Mouse (Mus musculus) neural tube, embryonic 15.5 days (tissue): ENCODE data around the gene Hdac7. TPM values are rescaled to one million over a fixed set of nuclear protein-coding genes. Genes with fewer than 3 reads are reported as not detected.

Experiments
- ATAC-seq: fragments of 200-750 bp; cut with Nextera tagmentation; 2 replicates; pipeline ENCODE4 v1.8.0; 2017; ENCODE audit warnings: mild to moderate bottlenecking, moderate TSS enrichment, moderate library complexity; ENCODE audit not compliant: low FRiP score
- H3K27ac ChIP-seq: fragments of 300-500 bp; sonication (generic); replicated peaks from 2 replicates; pipeline ENCODE4 v1.5.1; 2015; ENCODE audit warnings: mild to moderate bottlenecking, inconsistent platforms
- H3K27me3 ChIP-seq: fragments of 300-500 bp; sonication (generic); replicated peaks from 2 replicates; pipeline ENCODE4 v1.6.1; 2015; ENCODE audit warnings: inconsistent platforms
- H3K36me3 ChIP-seq: fragments of 300-500 bp; sonication (generic); 2 replicates; pipeline ENCODE4 v1.6.1; 2015; ENCODE audit warnings: inconsistent platforms
- H3K4me1 ChIP-seq: fragments of 300-500 bp; sonication (generic); 2 replicates; pipeline ENCODE4 v1.6.1; 2015; ENCODE audit warnings: inconsistent platforms
- H3K4me2 ChIP-seq: fragments of 300-500 bp; sonication (generic); 2 replicates; pipeline ENCODE4 v1.6.1; 2015; ENCODE audit warnings: inconsistent platforms, mild to moderate bottlenecking, moderate library complexity
- H3K4me3 ChIP-seq: fragments of 300-500 bp; sonication (generic); replicated peaks from 2 replicates; pipeline ENCODE4 v1.5.1; 2015; ENCODE audit warnings: mild to moderate bottlenecking, inconsistent platforms
- H3K9ac ChIP-seq: fragments of 300-500 bp; sonication (generic); replicated peaks from 2 replicates; pipeline ENCODE4 v1.6.1; 2015; ENCODE audit warnings: mild to moderate bottlenecking, inconsistent platforms
- H3K9me3 ChIP-seq: fragments of 300-500 bp; sonication (generic); replicated peaks from 2 replicates; pipeline ENCODE4 v1.6.1; 2016; ENCODE audit warnings: inconsistent platforms
- WGBS: fragments of 180-500 bp; shearing (Covaris S2); methylation state at CpG from one replicate; pipeline ENCODE4 v1.1.7; 2015; ENCODE audit warnings: mixed read lengths; 5-methylcytosine and 5-hydroxymethylcytosine counted together
- polyA plus RNA-seq: library from polyadenylated mRNA; unstranded; fragments of >200 nt; fragmentation: Nextera tagmentation; extraction: Ambion mirVana; gene quantifications from 2 replicates; pipeline ENCODE4 v1.2.1, GENCODE M21; 2015

Gene Hdac7
- polyA plus RNA-seq, 1 experiment from 2014 or later: 26.5 TPM

- no peaks in the 10 kb centered on the region for H3K9me3 ChIP-seq
- no peak overlapping the region for H3K27ac ChIP-seq
- no peaks in the 10 kb centered on the region for H3K36me3 ChIP-seq
- no peak for ATAC-seq
- H3K9ac ChIP-seq: no peak overlapping the region
- H3K4me3 ChIP-seq: no peak overlapping the region
- peaks cover 30% of the 10 kb centered on the region for H3K4me1 ChIP-seq
- no peak overlapping the region for H3K4me2 ChIP-seq
- WGBS: 80% methylated on average over 4 of the region's 4 CpGs
- no peaks in the 10 kb centered on the region for H3K27me3 ChIP-seq
These were observed 4.8 kb downstream of the Hdac7 start for GRCm38 (mm10) chr15:97839473-97839872.

- Histone ChIP-seq H3K27ac (no peak overlapping the region), H3K4me3 (no peak overlapping the region), H3K9ac (no peak overlapping the region), H3K4me2 (no peak overlapping the region), H3K27me3 (no peaks in the 10 kb centered on the region), H3K36me3 (no peaks in the 10 kb centered on the region), H3K4me1 (peaks cover 30% of the 10 kb centered on the region), H3K9me3 (no peaks in the 10 kb centered on the region)
- no peak for ATAC-seq
- WGBS: 93% methylated on average over 2 of the region's 2 CpGs
These were observed 5.3 kb downstream of the Hdac7 start for GRCm38 (mm10) chr15:97839012-97839411.

DNA sequence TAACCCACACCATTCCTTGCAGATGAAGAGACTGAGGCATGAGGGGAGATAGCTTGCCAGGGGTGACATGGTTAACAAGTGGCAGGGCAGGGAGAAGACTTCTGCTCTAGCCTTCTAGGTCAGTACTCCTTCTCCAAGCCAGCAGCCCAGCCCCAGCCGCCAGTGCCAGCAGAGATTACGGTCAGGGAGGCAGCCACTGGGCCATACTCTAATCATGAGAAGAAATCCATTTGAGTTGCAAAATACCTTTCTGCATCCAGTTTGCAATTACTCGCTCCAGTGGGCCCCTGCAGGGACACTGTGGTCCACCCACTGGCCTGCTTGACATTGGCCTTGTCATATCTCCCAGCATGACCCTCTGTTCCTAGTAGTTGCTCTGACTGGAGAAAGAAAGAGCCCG lies 5.9 kb downstream of the Hdac7 start:
- no peak for ATAC-seq
- H3K4me1 ChIP-seq: peaks cover 32% of the 10 kb centered on the region

GRCm38 (mm10) chr15:97837491-97838061 lies 6.7 kb downstream of the Hdac7 start:
- Histone ChIP-seq H3K4me1 (peaks cover 41% of the 10 kb centered on the region), H3K9ac (no peak overlapping the region), H3K4me3 (no peak overlapping the region), H3K36me3 (no peaks in the 10 kb centered on the region), H3K4me2 (no peak overlapping the region), H3K27ac (0 out of 2 replicates have a peak overlapping the region, but pooled peaks have one; percentile 3), H3K27me3 (no peaks in the 10 kb centered on the region), H3K9me3 (no peaks in the 10 kb centered on the region)
- 17% methylated on average over 8 of the region's 8 CpGs for WGBS
- no peak for ATAC-seq

More for the DNA sequence above, 5.9 kb downstream of the Hdac7 start:
- Histone ChIP-seq H3K9me3 (no peaks in the 10 kb centered on the region), H3K9ac (no peak overlapping the region), H3K27ac (no peak overlapping the region), H3K4me2 (no peak overlapping the region), H3K27me3 (no peaks in the 10 kb centered on the region), H3K36me3 (no peaks in the 10 kb centered on the region), H3K4me3 (no peak overlapping the region)
- WGBS: 74% methylated on average over 4 of the region's 4 CpGs

DNA sequence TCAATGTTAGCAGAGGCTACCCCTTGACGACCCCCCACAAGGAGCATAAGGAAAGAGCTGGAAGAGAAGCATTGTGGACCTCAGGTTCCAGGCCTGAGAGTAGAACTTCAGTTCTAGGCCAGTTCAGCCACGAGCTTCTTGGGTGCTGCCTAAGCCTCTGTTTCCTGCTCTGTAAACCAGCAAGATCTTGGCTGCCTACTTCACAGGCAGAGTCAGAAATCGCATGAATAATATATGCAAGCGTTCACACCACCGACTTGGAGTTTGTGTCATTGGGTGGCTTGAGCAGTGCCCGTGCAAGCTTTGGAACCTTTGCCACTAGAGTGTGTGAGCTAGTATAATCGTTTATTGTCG lies 7.4 kb downstream of the Hdac7 start:
- no peaks in the 10 kb centered on the region for H3K27me3 ChIP-seq
- H3K9ac ChIP-seq: no peak overlapping the region
- no peak overlapping the region for H3K27ac ChIP-seq
- H3K4me1 ChIP-seq: peaks cover 48% of the 10 kb centered on the region
- no peaks in the 10 kb centered on the region for H3K9me3 ChIP-seq
- ATAC-seq: no peak
- no peak overlapping the region for H3K4me2 ChIP-seq
- no peak overlapping the region for H3K4me3 ChIP-seq
- no peaks in the 10 kb centered on the region for H3K36me3 ChIP-seq
- WGBS: 71% methylated on average over 8 of the region's 8 CpGs

DNA sequence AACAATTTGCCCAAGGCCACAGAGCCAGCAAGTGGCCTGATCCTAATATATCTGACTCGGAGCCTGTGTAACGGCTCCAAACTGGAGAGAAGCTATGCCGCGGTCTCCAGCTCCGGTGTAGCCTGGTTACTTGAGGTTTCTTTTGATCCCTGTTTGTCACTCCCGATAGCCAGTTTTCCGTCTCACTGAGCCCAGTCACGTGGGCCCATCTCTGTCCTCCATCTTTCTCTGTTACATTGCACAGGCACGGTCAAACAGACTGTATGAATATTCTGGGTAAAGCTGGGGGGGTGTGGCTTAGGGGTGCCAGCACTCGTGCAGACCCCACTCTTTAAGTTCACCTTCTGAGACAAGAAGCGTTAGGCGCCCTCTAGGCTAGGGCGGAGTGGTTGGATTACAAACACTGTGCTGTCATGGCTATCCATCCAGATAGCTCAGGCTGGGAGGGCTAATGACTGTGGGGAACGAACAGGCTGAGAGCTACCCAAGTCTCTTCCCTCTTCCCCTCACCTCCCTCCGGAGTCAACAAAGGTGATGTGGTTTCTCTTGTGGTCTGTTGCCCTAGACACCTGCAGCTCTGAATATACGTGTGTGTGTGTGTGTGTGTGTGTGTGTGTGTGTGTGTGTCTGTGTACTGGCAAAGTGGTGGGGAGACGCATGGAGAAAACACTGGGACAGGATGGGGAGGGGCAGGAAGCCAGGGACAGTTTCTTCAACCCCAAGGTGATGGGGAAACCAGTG lies 8.0 kb downstream of the Hdac7 start:
- Histone ChIP-seq H3K9me3 (no peaks in the 10 kb centered on the region), H3K27me3 (no peaks in the 10 kb centered on the region), H3K9ac (no peak overlapping the region), H3K27ac (no peak overlapping the region), H3K4me2 (no peak overlapping the region), H3K4me3 (no peak overlapping the region), H3K4me1 (peaks cover 50% of the 10 kb centered on the region), H3K36me3 (no peaks in the 10 kb centered on the region)
- WGBS: 56% methylated on average over 17 of the region's 17 CpGs
- no peak for ATAC-seq

DNA sequence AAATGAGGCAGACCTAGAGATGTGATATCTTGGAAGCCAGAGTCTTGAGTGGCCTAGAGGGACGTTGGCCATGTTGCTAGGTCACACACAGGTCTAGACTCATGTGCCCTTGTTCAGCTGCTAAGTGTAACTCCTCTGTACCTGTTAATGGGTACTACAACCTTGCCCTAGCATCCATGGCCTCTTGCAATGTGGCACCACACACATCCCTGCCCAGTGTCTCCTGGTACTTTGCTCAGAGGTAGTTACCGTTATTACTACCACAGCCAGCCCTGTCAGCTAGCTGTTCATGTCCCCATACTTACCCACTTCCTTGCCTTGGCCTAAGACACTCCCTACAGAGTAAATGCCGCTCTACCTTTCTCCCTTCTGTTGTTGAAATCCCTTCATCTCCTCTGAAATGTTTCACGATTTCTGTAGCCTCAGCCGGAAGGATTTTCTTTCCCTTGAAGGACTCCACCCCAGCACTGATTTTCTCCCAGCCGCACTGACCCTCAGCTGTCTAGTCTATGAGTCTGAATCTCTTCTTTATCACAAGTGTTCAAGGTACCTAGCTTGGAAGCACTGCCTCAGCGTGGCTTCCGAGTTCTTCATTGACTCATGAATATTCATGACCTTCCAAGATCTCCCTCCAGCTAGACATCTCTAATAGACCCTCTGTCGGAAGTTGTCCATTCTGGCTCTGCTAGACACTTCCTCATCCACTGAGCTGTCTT lies 11.4 kb downstream of the Hdac7 start:
- Histone ChIP-seq H3K9me3 (no peaks in the 10 kb centered on the region), H3K27ac (no peak overlapping the region), H3K4me3 (no peak overlapping the region), H3K27me3 (no peaks in the 10 kb centered on the region), H3K9ac (no peak overlapping the region), H3K36me3 (no peaks in the 10 kb centered on the region), H3K4me1 (peaks cover 64% of the 10 kb centered on the region), H3K4me2 (peak overlapping the region; percentile 61; the same call in 1 of the 2 replicates)
- WGBS: 60% methylated on average over 9 of the region's 9 CpGs
- ATAC-seq: no peak

GRCm38 (mm10) chr15:97831987-97832640 lies 12.2 kb downstream of the Hdac7 start:
- H3K36me3 ChIP-seq: no peaks in the 10 kb centered on the region
- peak overlapping the region; percentile 61 for H3K4me3 ChIP-seq
- H3K4me2 ChIP-seq: peak overlapping the region; percentile 61
- H3K9me3 ChIP-seq: no peaks in the 10 kb centered on the region
- ATAC-seq: no peak
- H3K27me3 ChIP-seq: no peaks in the 10 kb centered on the region
- peak overlapping the region; percentile 96 for H3K27ac ChIP-seq
- H3K4me1 ChIP-seq: peaks cover 61% of the 10 kb centered on the region
- WGBS: 11% methylated on average over 10 of the region's 10 CpGs
- peak overlapping the region; percentile 87 for H3K9ac ChIP-seq

DNA sequence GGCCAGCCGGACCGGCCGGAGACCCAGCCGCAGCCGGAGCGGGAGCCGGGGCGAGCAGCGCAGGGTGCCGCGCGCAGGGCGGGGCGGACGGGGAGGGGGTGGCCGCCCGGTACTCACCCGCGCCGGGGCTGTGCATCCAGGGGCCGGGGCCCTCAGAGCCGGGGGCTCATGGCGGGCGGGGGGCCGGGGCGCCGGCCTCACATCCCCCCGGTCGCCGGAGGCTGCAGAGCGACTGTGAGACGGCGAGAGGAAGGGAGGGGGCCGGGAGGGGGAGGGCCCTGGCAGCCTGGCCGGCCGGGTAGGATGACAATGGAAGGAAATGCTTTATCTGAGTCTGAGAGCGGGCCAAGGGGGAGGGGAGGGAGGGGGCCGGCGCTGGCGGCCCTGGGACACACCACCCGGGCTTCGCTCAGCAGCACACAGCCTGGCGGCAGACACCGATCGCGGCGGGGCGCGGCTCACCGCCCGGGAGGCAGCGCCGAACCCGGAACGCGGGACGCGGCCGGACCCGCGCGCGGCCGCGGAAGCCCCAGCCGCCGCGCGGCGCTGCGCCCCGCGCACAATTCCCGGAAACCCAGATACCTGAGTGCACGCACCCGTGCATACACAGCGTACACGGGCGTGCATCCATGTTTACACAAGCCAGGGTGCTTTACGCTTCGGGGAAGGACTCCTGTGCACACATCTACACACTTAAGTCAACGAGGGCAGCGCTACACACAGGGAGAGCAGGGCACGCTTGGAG lies 12.9 kb downstream of the Hdac7 start:
- H3K4me3 ChIP-seq: peak overlapping the region; percentile 61
- peak overlapping the region; percentile 87 for H3K9ac ChIP-seq
- no peaks in the 10 kb centered on the region for H3K27me3 ChIP-seq
- H3K36me3 ChIP-seq: no peaks in the 10 kb centered on the region
- H3K27ac ChIP-seq: peak overlapping the region; percentile 96
- H3K4me2 ChIP-seq: peak overlapping the region; percentile 61
- ATAC-seq: peak; percentile 85
- peaks cover 63% of the 10 kb centered on the region for H3K4me1 ChIP-seq
- no peaks in the 10 kb centered on the region for H3K9me3 ChIP-seq
- WGBS: 1% methylated on average over 71 of the region's 84 CpGs

DNA sequence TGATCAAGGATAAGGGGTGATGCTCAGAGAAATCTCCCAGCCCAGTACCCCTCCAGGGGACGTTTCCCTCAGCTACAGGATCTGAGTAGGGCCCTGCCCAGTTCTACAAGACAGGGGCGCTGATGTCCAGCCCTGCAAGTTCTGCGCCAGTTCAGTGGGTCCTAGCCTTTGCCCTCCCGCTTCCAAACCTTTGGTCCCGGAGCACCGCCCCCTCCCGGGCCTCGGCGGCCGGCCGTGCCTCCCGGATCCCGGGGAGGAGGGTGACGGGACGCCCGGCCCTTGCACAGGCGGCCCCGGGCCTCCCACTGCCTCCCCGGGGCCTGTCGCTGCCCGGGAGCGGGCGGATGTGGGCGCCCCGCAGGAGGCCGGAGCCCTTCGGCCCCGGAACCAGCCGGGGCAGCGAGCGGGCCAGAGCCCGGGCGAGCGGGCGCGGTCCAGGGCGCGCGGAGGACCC lies 13.5 kb downstream of the Hdac7 start:
- no peaks in the 10 kb centered on the region for H3K27me3 ChIP-seq
- H3K27ac ChIP-seq: peak overlapping the region; percentile 96
- H3K4me3 ChIP-seq: peak overlapping the region; percentile 61
- peaks cover 66% of the 10 kb centered on the region for H3K4me1 ChIP-seq
- no peaks in the 10 kb centered on the region for H3K9me3 ChIP-seq
- ATAC-seq: peak; percentile 48
- WGBS: 1% methylated on average over 38 of the region's 39 CpGs
- peak overlapping the region; percentile 61 for H3K4me2 ChIP-seq
- H3K36me3 ChIP-seq: no peaks in the 10 kb centered on the region
- peak overlapping the region; percentile 87 for H3K9ac ChIP-seq

- 12% methylated on average over 12 of the region's 12 CpGs for WGBS
- H3K4me1 ChIP-seq: peaks cover 70% of the 10 kb centered on the region
- peak overlapping the region; percentile 96 for H3K27ac ChIP-seq
- peak overlapping the region; percentile 61 for H3K4me2 ChIP-seq
- H3K9ac ChIP-seq: peak overlapping the region; percentile 87
- ATAC-seq: no peak
- H3K36me3 ChIP-seq: no peaks in the 10 kb centered on the region
- H3K4me3 ChIP-seq: peak overlapping the region; percentile 61
- H3K9me3 ChIP-seq: no peaks in the 10 kb centered on the region
- H3K27me3 ChIP-seq: no peaks in the 10 kb centered on the region
These were observed 14.0 kb downstream of the Hdac7 start for GRCm38 (mm10) chr15:97830253-97830787.
